Mouse (Mus musculus) ES-E14 (cell line): ENCODE results near the gene Pax5. TPM values are rescaled to one million over a fixed set of nuclear protein-coding genes. Genes with fewer than 3 reads are reported as not detected.
A peak's percentile ranks its signal among the peaks of the same experiment; 100 is the strongest.

Experiments
- DNase-seq: peaks from one replicate; pipeline ENCODE4 v3.0.0-alpha.2; 2013; ENCODE audit warnings: low read depth, low spot score
- H3K27ac ChIP-seq: 2 replicates; pipeline ENCODE4 v1.5.1; 2012; ENCODE audit warnings: low read depth, mild to moderate bottlenecking, low read length, moderate library complexity, mixed read lengths; ENCODE audit not compliant: poor library complexity, insufficient read depth, severe bottlenecking
- H3K36me3 ChIP-seq: 2 replicates; pipeline ENCODE4 v1.6.1; 2012; ENCODE audit warnings: mild to moderate bottlenecking, low read length, moderate library complexity, mixed read lengths; ENCODE audit not compliant: control insufficient read depth, poor library complexity, insufficient read depth, severe bottlenecking
- H3K4me1 ChIP-seq, 2 experiments: fragments of 150-350 bp in 1 of 2; sonication (generic) in 1 of 2; 2 replicates each; pipeline ENCODE4 v1.6.1; 2012; ENCODE audit warnings: low read length in 2 of 2, mild to moderate bottlenecking in 1 of 2, mixed read lengths in 1 of 2; ENCODE audit not compliant: control insufficient read depth in 2 of 2, insufficient read depth in 2 of 2, poor library complexity in 1 of 2
- H3K4me3 ChIP-seq, 2 experiments: fragments of 150-350 bp in 1 of 2; sonication (generic) in 1 of 2; 2 replicates each; pipeline ENCODE4 v1.5.1; 2012; ENCODE audit warnings: low read length in 2 of 2, low read depth in 1 of 2, mild to moderate bottlenecking in 1 of 2, mixed read lengths in 1 of 2; ENCODE audit not compliant: insufficient read depth in 1 of 2, poor library complexity in 1 of 2, severe bottlenecking in 1 of 2
- H3K9ac ChIP-seq: 2 replicates; pipeline ENCODE4 v1.6.1; 2012; ENCODE audit warnings: low read depth, mild to moderate bottlenecking, low read length, mixed read lengths; ENCODE audit not compliant: poor library complexity, insufficient read depth, severe bottlenecking
- H3K9me3 ChIP-seq: fragments of 150-350 bp; sonication (generic); 2 replicates; pipeline ENCODE4 v1.6.1; 2012; ENCODE audit warnings: low read depth, mild to moderate bottlenecking, low read length; ENCODE audit not compliant: control insufficient read depth, insufficient read depth
- CHD2 ChIP-seq: IDR thresholded peaks from 2 replicates; pipeline ENCODE4 v1.6.1; 2014; ENCODE audit warnings: mild to moderate bottlenecking, low read depth, low read length, inconsistent platforms
- HCFC1 ChIP-seq: IDR thresholded peaks from 2 replicates; pipeline ENCODE4 v1.6.1; 2012; ENCODE audit warnings: low read length, inconsistent platforms, borderline replicate concordance; ENCODE audit not compliant: insufficient read depth
- MAFK ChIP-seq: IDR thresholded peaks from 2 replicates; pipeline ENCODE4 v1.6.1; 2014; ENCODE audit warnings: mild to moderate bottlenecking, low read depth, low read length, inconsistent platforms; ENCODE audit not compliant: insufficient read depth
- ZC3H11A ChIP-seq: IDR thresholded peaks from 2 replicates; pipeline ENCODE4 v1.6.1; 2012; ENCODE audit warnings: low read depth, mild to moderate bottlenecking, inconsistent platforms, low read length, borderline replicate concordance
- ZNF384 ChIP-seq: IDR thresholded peaks from 2 replicates; pipeline ENCODE4 v1.6.1; 2012; ENCODE audit warnings: low read depth, low read length, inconsistent platforms
- in situ Hi-C, 2 experiments: fragments of 600-800 bp; cut with MboI; formaldehyde crosslinking; loops; one replicate each; pipeline ENCODE4 v1.15.1; 2025; ENCODE audit warnings: low sequenced_read_pairs in 2 of 2, inconsistent platforms in 1 of 2; ENCODE audit not compliant: unreplicated experiment in 2 of 2
- total RNA-seq: library from RNA; depleted of rRNA; stranded (reverse); fragments of 300-350 nt; gene quantifications from 2 replicates; pipeline ENCODE4 v1.2.3, GENCODE M21; 2012

Gene Pax5
- total RNA-seq, 1 experiment, result 0.13 TPM

DNA sequence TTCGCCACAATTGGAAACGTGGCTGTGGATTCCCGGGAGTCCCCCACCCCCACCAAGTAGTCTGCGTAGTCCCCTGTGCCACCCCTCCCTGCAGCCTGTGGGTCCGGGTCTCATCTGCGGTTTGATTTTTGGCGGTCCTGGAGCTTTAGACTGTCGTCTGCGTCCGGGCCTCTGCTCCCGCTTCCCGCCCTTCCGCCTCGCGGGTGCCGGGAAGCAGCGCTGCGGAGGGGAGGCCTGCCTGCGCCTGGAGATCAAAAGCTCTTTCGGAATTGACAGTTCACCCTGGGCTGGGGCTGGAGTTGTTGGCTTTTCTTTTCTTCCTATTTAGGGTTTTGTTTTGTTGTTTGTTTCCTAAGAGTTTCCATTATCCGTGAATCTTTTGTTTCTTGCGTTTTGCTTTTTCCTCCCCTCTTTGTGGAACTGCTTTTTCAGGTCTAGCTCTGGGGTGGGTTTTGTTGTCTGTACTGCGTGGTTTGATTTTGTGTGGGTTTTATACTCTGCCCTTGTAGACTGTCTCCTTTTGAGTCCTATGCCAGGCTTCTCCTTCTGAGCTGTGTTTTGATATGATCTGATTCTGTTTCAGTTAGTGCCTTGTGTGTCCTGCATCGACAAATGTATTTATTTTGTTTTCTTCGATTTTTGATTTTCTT lies 1.9 kb upstream of the Pax5 start:
- peak; percentile 6 for DNase-seq
- TF ChIP-seq ZNF384 (no peak), ZC3H11A (no peak)
- in situ Hi-C loops, result no loop called here
- no peak overlapping the region for H3K9ac ChIP-seq
- peak overlapping the region; percentile 34 to 57 for H3K4me3 ChIP-seq
- no peaks in the 10 kb centered on the region for H3K36me3 ChIP-seq
- no peak overlapping the region for H3K27ac ChIP-seq
- peaks cover 0 to 2% of the 10 kb centered on the region in 2 experiments; a peak in 1 of 4 replicates for H3K4me1 ChIP-seq
- H3K9me3 ChIP-seq, result no peaks in the 10 kb centered on the region

DNA sequence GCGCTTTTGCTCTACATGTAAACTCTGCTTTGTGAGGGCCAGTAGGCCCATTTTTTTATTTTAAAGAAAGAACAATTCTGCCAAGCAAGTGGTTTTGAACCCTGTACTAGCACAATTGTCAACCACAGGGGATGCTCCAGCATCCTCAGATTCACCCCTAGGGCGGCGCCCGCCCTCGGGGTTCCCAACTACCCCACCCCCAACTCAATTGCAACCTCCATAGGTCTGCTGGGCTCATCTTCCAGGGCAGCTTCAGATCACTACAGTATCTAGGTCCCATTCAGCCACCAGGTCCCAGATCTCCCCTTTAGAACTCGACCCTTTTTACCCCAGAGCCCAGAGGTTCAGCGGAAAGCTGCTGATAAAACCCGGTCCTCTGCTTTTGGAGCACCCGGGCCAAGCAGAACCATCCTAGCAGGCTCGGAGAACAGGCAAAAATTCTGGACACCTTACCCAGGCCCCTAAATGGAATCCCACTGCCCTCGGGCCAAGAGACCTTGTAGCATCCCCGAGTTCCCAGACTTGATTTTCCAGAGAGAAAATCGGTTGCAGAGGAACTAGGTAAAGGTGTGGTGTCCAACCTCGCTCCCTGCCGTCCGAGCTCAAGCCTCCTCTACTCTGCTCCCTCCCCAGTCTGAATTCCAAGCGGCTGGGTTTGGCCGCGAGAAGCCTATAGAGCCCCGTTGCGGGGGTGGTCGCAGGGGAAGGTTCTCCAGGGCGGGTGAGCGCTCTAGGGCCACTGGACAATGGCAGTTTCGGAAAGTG lies 1.0 kb upstream of the Pax5 start:
- DNase-seq, result peak; percentile 7
- H3K4me3 ChIP-seq, result peak overlapping the region; percentile 34 to 57
- H3K27ac ChIP-seq, result no peak overlapping the region
- no peaks in the 10 kb centered on the region for H3K9me3 ChIP-seq
- in situ Hi-C loops, result no loop called here
- peaks cover 0 to 2% of the 10 kb centered on the region in 2 experiments; a peak in 1 of 4 replicates for H3K4me1 ChIP-seq
- TF ChIP-seq ZNF384 (no peak), CHD2 (no peak), HCFC1 (no peak), MAFK (no peak), ZC3H11A (no peak)
- H3K9ac ChIP-seq, result no peak overlapping the region
- H3K36me3 ChIP-seq, result no peaks in the 10 kb centered on the region

DNA sequence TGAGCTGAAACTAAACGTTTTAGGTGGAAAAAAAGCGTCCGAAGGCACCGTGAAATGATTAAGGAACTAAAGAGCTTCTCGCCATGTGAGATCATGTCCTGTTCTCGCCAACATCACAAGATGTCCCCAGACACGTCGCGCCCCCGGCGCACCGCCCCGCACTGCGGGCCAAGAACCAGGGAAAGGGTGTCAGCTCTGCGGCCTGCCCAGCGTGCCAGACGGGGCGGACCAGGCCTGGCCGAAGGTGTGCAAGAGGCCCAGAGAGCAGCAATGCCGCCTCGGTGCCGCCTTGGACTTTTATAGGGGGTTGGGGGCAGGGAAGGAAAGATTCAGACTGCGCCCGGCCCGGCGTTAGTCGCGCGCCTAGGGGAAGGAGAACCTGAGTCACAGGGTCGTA lies 412 bp upstream of the Pax5 start:
- Histone ChIP-seq H3K9ac (no peak overlapping the region), H3K36me3 (no peaks in the 10 kb centered on the region), H3K4me3 (peak overlapping the region in 1 of 2 experiments; percentile 57; a peak in 1 of 4 replicates), H3K4me1 (peaks cover 0 to 2% of the 10 kb centered on the region in 2 experiments; a peak in 1 of 4 replicates), H3K27ac (no peak overlapping the region), H3K9me3 (no peaks in the 10 kb centered on the region)
- TF ChIP-seq CHD2, result no peak
- TF ChIP-seq MAFK, result no peak
- TF ChIP-seq ZNF384, result no peak
- no peak for TF ChIP-seq HCFC1
- no peak for TF ChIP-seq ZC3H11A
- in situ Hi-C loops, result no loop called here
- peak; percentile 4 for DNase-seq

DNA sequence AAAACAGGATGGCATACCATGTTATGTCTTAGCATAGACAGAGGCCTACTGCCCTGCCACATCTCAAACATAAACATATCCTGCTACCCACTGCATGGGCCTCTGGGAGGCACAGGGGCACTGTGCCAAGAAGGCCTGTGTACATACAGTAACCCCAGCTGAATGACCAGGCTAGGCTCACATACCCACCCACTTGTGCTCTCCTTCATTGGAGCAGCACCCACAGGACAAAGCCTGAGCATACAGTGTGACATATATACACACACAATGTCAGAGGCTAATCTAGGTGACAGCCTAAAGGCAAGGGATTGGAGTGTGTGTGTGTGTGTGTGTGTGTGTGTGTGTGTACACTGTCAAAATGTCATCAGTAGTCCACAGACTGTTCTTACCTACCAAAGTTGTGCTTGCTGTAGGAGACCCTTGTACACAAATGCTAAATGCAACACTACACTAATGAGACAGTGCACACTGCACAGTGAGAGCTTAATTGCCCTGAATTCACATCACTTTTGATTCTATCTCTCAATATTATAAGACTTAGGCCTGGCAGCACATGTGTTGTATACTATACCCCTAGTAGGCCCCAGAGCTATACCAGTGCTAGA lies 1.1 kb downstream of the Pax5 start:
- in situ Hi-C loops, result no loop called here
- H3K36me3 ChIP-seq, result no peaks in the 10 kb centered on the region
- H3K4me1 ChIP-seq, result peaks cover 0 to 2% of the 10 kb centered on the region in 2 experiments; a peak in 1 of 4 replicates
- H3K9me3 ChIP-seq, result no peaks in the 10 kb centered on the region
- no peak overlapping the region for H3K9ac ChIP-seq
- no peak for DNase-seq
- no peak overlapping the region for H3K4me3 ChIP-seq
- TF ChIP-seq MAFK (no peak), ZC3H11A (no peak), ZNF384 (no peak), HCFC1 (no peak), CHD2 (no peak)
- no peak overlapping the region for H3K27ac ChIP-seq
